ENCODE assay signal across 10 mouse cellular contexts in genomic region chr1:89554969-89555856, GRCm38 (mm10).
DNase-seq lines count a peak whose midpoint lies in the region; ATAC-seq and TF ChIP-seq lines count a peak whose summit lies in the region.
"Had no signal": no experiment of that assay in that cellular context is flagged by ENCODE, and none has a peak within 500 bp of the region (broad histone marks: within the 10 kb centered on the region; RNA-seq: fewer than 3 reads in every experiment).

No protein-coding gene starts in this region.

- 69% methylated on average over 18 of the region's 18 CpGs for WGBS in heart, embryonic 11.5 days (ENCODE audit: insufficient replicate concordance)
- 67% methylated on average over 18 of the region's 18 CpGs for WGBS in heart, postnatal 0 days
- 74% methylated on average over 18 of the region's 18 CpGs for WGBS in limb, embryonic 15.5 days

- no peaks in the 10 kb centered on the region for H3K9me3 ChIP-seq in heart, embryonic 11.5 days (replicated peaks; ENCODE audit: control insufficient read depth, low read length)
- no peaks in the 10 kb centered on the region for H3K9me3 ChIP-seq in heart, postnatal 0 days (replicated peaks; ENCODE audit: control insufficient read depth, low read length)
- no peaks in the 10 kb centered on the region for H3K9me3 ChIP-seq in limb, embryonic 15.5 days
- H3K9me3 ChIP-seq: neural tube, embryonic 15.5 days had no signal

- H3K4me2 ChIP-seq in heart, embryonic 11.5 days: no peak overlapping the region
- no peak overlapping the region for H3K4me2 ChIP-seq in heart, postnatal 0 days (ENCODE audit: low read depth, low read length)
- H3K4me2 ChIP-seq in limb, embryonic 15.5 days: no peak overlapping the region
- H3K4me2 ChIP-seq: neural tube, embryonic 15.5 days had no signal

- H3K36me3 ChIP-seq in heart, embryonic 11.5 days (ENCODE audit: control insufficient read depth, insufficient read depth, low read length): no peaks in the 10 kb centered on the region
- H3K36me3 ChIP-seq in heart, postnatal 0 days (replicated peaks; ENCODE audit: control insufficient read depth, insufficient read depth, low read length): no peaks in the 10 kb centered on the region
- no peaks in the 10 kb centered on the region for H3K36me3 ChIP-seq in limb, embryonic 15.5 days
- H3K36me3 ChIP-seq: neural tube, embryonic 15.5 days had no signal

- H3K4me1 ChIP-seq in heart, embryonic 11.5 days (ENCODE audit: control insufficient read depth, insufficient read depth, low read length): peaks cover 35% of the 10 kb centered on the region
- peaks cover 25% of the 10 kb centered on the region; the same call in 1 of the 2 replicates for H3K4me1 ChIP-seq in heart, postnatal 0 days (ENCODE audit: control insufficient read depth, insufficient read depth)
- peaks cover 27% of the 10 kb centered on the region for H3K4me1 ChIP-seq in limb, embryonic 15.5 days

- ATAC-seq in heart, embryonic 11.5 days (replicated peaks; ENCODE audit: insufficient number of reproducible peaks, low FRiP score, low TSS enrichment): no peak
- ATAC-seq in heart, postnatal 0 days (ENCODE audit: insufficient read depth, low read depth): peak; percentile 60
- ATAC-seq in limb, embryonic 15.5 days (ENCODE audit: insufficient number of reproducible peaks, low FRiP score, low TSS enrichment, low read depth): 0 out of 2 replicates have a peak, but pooled peaks have one; percentile 26
- ATAC-seq in megakaryocyte-erythroid progenitor cell, adult 5-6 weeks (replicated peaks; ENCODE audit: low FRiP score, low TSS enrichment, poor library complexity, severe bottlenecking): no peak

- H3K27ac ChIP-seq in heart, embryonic 11.5 days (ENCODE audit: low read depth, low read length): no peak overlapping the region
- no peak overlapping the region; the same call in 1 of the 2 replicates for H3K27ac ChIP-seq in heart, postnatal 0 days (ENCODE audit: low read depth)
- no peak overlapping the region for H3K27ac ChIP-seq in limb, embryonic 15.5 days
- H3K27ac ChIP-seq in layer of hippocampus, adult 2 months: no peak overlapping the region
- H3K27ac ChIP-seq: neural tube, embryonic 15.5 days had no signal

- TF ChIP-seq EP300 in heart, postnatal 0 days (IDR thresholded peaks at IDR 0.05; ENCODE audit: low read depth): no peak

- H3K27me3 ChIP-seq in heart, embryonic 11.5 days (ENCODE audit: control insufficient read depth, insufficient read depth, low read length): no peaks in the 10 kb centered on the region
- no peaks in the 10 kb centered on the region for H3K27me3 ChIP-seq in heart, postnatal 0 days (ENCODE audit: control insufficient read depth, insufficient read depth, low read length)
- H3K27me3 ChIP-seq in limb, embryonic 15.5 days: no peaks in the 10 kb centered on the region
- H3K27me3 ChIP-seq: CH12.LX; neural tube, embryonic 15.5 days had no signal

- peak; percentile 75 to 85 for DNase-seq in heart, adult 18-20 months
- DNase-seq in adrenal gland, adult 8-10 months: peak; percentile 39
- DNase-seq in heart, postnatal 0 days (ENCODE audit: low spot score): no peak
- no peak for DNase-seq in thymus, postnatal 25 days
- no peak for DNase-seq in layer of hippocampus, adult 2 months (ENCODE audit: low spot score in 2 of 2)

- H3K4me3 ChIP-seq in heart, embryonic 11.5 days (ENCODE audit: low read depth, low read length): no peak overlapping the region
- H3K4me3 ChIP-seq in heart, postnatal 0 days (ENCODE audit: low read depth, low read length): no peak overlapping the region
- no peak overlapping the region for H3K4me3 ChIP-seq in limb, embryonic 15.5 days
- H3K4me3 ChIP-seq in layer of hippocampus, adult 2 months: no peak overlapping the region
- H3K4me3 ChIP-seq: neural tube, embryonic 15.5 days had no signal

- no peak for TF ChIP-seq CTCF in heart, postnatal 0 days (IDR thresholded peaks at IDR 0.05; ENCODE audit: low read depth)
- no peak for TF ChIP-seq CTCF in layer of hippocampus, adult 2 months (conservative IDR thresholded peaks at IDR 0.05)

- no peak overlapping the region for H3K9ac ChIP-seq in heart, embryonic 11.5 days (ENCODE audit: low read depth, low read length)
- H3K9ac ChIP-seq in heart, postnatal 0 days (replicated peaks; ENCODE audit: low read depth, low read length): no peak overlapping the region
- no peak overlapping the region for H3K9ac ChIP-seq in limb, embryonic 15.5 days
- H3K9ac ChIP-seq: neural tube, embryonic 15.5 days had no signal

Comparison
In these comparisons a context has a peak if more than half of its experiments do, and no peak if none do; other contexts are left out.
1. DNase-seq: peak in heart, adult 18-20 months (2 of 2) and adrenal gland, adult 8-10 months (single experiment); none in heart, postnatal 0 days (single experiment), thymus, postnatal 25 days (single experiment) and layer of hippocampus, adult 2 months (0 of 2).
2. ATAC-seq: peak in heart, postnatal 0 days (single experiment) and limb, embryonic 15.5 days (single experiment); none in heart, embryonic 11.5 days (single experiment) and megakaryocyte-erythroid progenitor cell, adult 5-6 weeks (single experiment).